ENCODE assay signal across 8 mouse cellular contexts in the genomic region with DNA sequence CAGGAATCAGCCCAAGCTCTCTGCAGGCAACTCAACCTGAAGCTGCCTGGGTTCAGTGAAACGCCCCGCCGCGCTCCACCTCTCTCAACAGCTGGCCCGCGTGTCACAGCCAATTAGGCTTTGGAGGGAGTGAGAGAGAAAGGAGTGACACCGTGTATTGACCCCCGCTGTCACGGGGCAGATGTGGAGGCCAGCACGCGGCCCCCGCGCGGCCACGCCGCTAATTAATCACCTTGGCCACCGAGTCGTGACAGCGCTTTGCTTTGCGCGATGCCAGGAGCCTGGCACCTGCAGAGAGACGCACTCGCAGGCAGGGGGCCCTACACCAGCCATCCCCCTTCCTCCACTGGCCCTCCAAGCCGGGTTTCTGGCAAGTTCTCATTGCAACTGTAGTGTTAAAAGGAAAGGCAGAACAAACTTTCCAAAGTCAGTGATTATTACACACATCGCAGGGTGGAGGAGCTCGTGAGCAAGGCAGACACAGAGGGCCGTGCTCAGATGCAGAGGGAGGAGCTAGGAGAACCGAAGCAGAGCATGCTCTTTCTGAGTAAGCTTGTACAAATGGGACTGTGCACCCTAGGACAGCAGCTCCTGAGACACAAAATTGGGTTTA.
DNase-seq lines count a peak whose midpoint lies in the region; ATAC-seq and TF ChIP-seq lines count a peak whose summit lies in the region.

No protein-coding gene starts in this region.

- no peak for TF ChIP-seq CTCF in cerebellum, adult 2 months (IDR thresholded peaks at IDR 0.05; ENCODE audit: borderline replicate concordance, insufficient read depth, low read depth, low read length)
- peak; percentile 64 for TF ChIP-seq CTCF in kidney, postnatal 0 days (IDR thresholded peaks at IDR 0.05; ENCODE audit: low read depth)

- peak overlapping the region; percentile 96 for H3K4me2 ChIP-seq in heart, embryonic 12.5 days
- peak overlapping the region; percentile 60 for H3K4me2 ChIP-seq in kidney, postnatal 0 days (ENCODE audit: low read length)

- peaks cover 1% of the 10 kb centered on the region; the same call in 1 of the 2 replicates for H3K27me3 ChIP-seq in cerebellum, adult 2 months (ENCODE audit: control insufficient read depth, insufficient read depth, low read length)
- H3K27me3 ChIP-seq in heart, embryonic 12.5 days (replicated peaks): peaks cover 29% of the 10 kb centered on the region
- peaks cover 18% of the 10 kb centered on the region; the same call in 1 of the 2 replicates for H3K27me3 ChIP-seq in kidney, postnatal 0 days (ENCODE audit: insufficient read depth, low read length)

- H3K36me3 ChIP-seq in heart, embryonic 12.5 days: no peaks in the 10 kb centered on the region
- no peaks in the 10 kb centered on the region for H3K36me3 ChIP-seq in kidney, postnatal 0 days (ENCODE audit: insufficient read depth, low read length)

- WGBS in cerebellum, adult 2 months: under 1% methylated on average over 28 of the region's 28 CpGs
- WGBS in heart, embryonic 12.5 days: under 1% methylated on average over 28 of the region's 28 CpGs
- WGBS in kidney, postnatal 0 days: under 1% methylated on average over 28 of the region's 28 CpGs

- no peaks in the 10 kb centered on the region for H3K9me3 ChIP-seq in heart, embryonic 12.5 days (replicated peaks)
- no peaks in the 10 kb centered on the region for H3K9me3 ChIP-seq in kidney, postnatal 0 days (replicated peaks; ENCODE audit: low read length)

- H3K4me3 ChIP-seq in cerebellum, adult 2 months (replicated peaks; ENCODE audit: insufficient read depth, low read depth, low read length): peak overlapping the region; percentile 23
- peak overlapping the region; percentile 33 for H3K4me3 ChIP-seq in brown adipose tissue, adult 24 weeks (ENCODE audit: insufficient read depth, low read depth, low read length)
- peak overlapping the region; percentile 55 for H3K4me3 ChIP-seq in heart, embryonic 12.5 days
- H3K4me3 ChIP-seq in kidney, postnatal 0 days (replicated peaks; ENCODE audit: low read depth, low read length): peak overlapping the region; percentile 18

- peak in 1 of 2 experiments; percentile 3 for DNase-seq in cerebellum, adult 2 months
- no peak for DNase-seq in cerebellum, adult 8-10 months
- DNase-seq in kidney, postnatal 0 days (ENCODE audit: low spot score): peak; percentile 86
- peak; percentile 72 for DNase-seq in mesoderm, embryonic 11.5 days (ENCODE audit: low read depth, low spot score)
- DNase-seq in B cell, adult 2 months: no peak
- DNase-seq in right cerebral cortex, postnatal 4 days: no peak

- TF ChIP-seq POLR2A in cerebellum, adult 2 months (IDR thresholded peaks at IDR 0.05; ENCODE audit: borderline replicate concordance, insufficient read depth, low read length): no peak

- H3K9ac ChIP-seq in heart, embryonic 12.5 days: peak overlapping the region; percentile 72
- H3K9ac ChIP-seq in kidney, postnatal 0 days (ENCODE audit: low read depth, low read length): no peak overlapping the region

- no peak overlapping the region for H3K27ac ChIP-seq in cerebellum, adult 2 months (ENCODE audit: insufficient read depth, low read length)
- no peak overlapping the region for H3K27ac ChIP-seq in brown adipose tissue, adult 24 weeks (replicated peaks; ENCODE audit: low read depth, low read length)
- no peak overlapping the region for H3K27ac ChIP-seq in heart, embryonic 12.5 days (ENCODE audit: poor library complexity, severe bottlenecking)
- H3K27ac ChIP-seq in kidney, postnatal 0 days: no peak overlapping the region

- H3K4me1 ChIP-seq in cerebellum, adult 2 months (ENCODE audit: control insufficient read depth, insufficient read depth, low read length): peaks cover 5% of the 10 kb centered on the region; the same call in 1 of the 2 replicates
- H3K4me1 ChIP-seq in brown adipose tissue, adult 24 weeks (ENCODE audit: control insufficient read depth, insufficient read depth, insufficient read length, low read length): no peaks in the 10 kb centered on the region
- H3K4me1 ChIP-seq in heart, embryonic 12.5 days (replicated peaks): peaks cover 6% of the 10 kb centered on the region
- H3K4me1 ChIP-seq in kidney, postnatal 0 days (replicated peaks; ENCODE audit: insufficient read depth, low read length): 0 out of 2 replicates have a peak, but pooled peaks cover 5% of the 10 kb centered on the region

- ATAC-seq in heart, embryonic 12.5 days (ENCODE audit: insufficient number of reproducible peaks, low FRiP score): no peak
- ATAC-seq in kidney, postnatal 0 days (replicated peaks; ENCODE audit: low FRiP score, low read depth): peak; percentile 82

Comparison
In these comparisons a context has a peak if more than half of its experiments do, and no peak if none do; other contexts are left out.
1. DNase-seq: peak in kidney, postnatal 0 days (single experiment) and mesoderm, embryonic 11.5 days (single experiment); none in cerebellum, adult 8-10 months (single experiment), B cell, adult 2 months (0 of 2) and right cerebral cortex, postnatal 4 days (single experiment).
2. Peak in every context shown above with its lines, with median percentiles within 50 percentile points of each other: H3K4me3 ChIP-seq.